Mouse (Mus musculus) CH12.LX (cell line): ENCODE measurements around the gene Dll1.
A peak's percentile ranks its signal among the peaks of the same experiment; 100 is the strongest.

ENCODE experiments used
- CTCF ChIP-seq, 2 experiments: IDR thresholded peaks in 1 of 2; conservative IDR thresholded peaks in 1 of 2; 2 replicates each; pipeline ENCODE4 v1.5.1; 2011 to 2012; ENCODE audit warnings: low read depth in 2 of 2, low read length in 2 of 2, improper control_type of control experiment in 1 of 2, inconsistent platforms in 1 of 2, mild to moderate bottlenecking in 1 of 2, moderate library complexity in 1 of 2
- JUN ChIP-seq: IDR thresholded peaks from 2 replicates; pipeline ENCODE4 v1.6.1; 2011; ENCODE audit warnings: low read depth, mild to moderate bottlenecking, low read length, improper control_type of control experiment, moderate library complexity; ENCODE audit not compliant: insufficient read depth
- MAFK ChIP-seq: IDR thresholded peaks from 2 replicates; pipeline ENCODE4 v1.6.1; 2011; ENCODE audit warnings: low read length, improper control_type of control experiment; ENCODE audit not compliant: insufficient replicate concordance
- MAZ ChIP-seq: IDR thresholded peaks from 2 replicates; pipeline ENCODE4 v1.6.1; 2012; ENCODE audit warnings: low read depth, mild to moderate bottlenecking, inconsistent platforms, low read length, improper control_type of control experiment, moderate library complexity
- POLR2A ChIP-seq: IDR thresholded peaks from 2 replicates; pipeline ENCODE4 v1.6.1; 2011; ENCODE audit warnings: low read depth, mild to moderate bottlenecking, improper control_type of control experiment, low read length
- TCF12 ChIP-seq: IDR thresholded peaks from 2 replicates; pipeline ENCODE4 v1.6.1; 2014; ENCODE audit warnings: low read depth, mild to moderate bottlenecking, inconsistent platforms, low read length, improper control_type of control experiment
- ZNF384 ChIP-seq: IDR thresholded peaks from 2 replicates; pipeline ENCODE4 v1.6.1; 2012; ENCODE audit warnings: low read depth, low read length, improper control_type of control experiment, inconsistent platforms

DNA sequence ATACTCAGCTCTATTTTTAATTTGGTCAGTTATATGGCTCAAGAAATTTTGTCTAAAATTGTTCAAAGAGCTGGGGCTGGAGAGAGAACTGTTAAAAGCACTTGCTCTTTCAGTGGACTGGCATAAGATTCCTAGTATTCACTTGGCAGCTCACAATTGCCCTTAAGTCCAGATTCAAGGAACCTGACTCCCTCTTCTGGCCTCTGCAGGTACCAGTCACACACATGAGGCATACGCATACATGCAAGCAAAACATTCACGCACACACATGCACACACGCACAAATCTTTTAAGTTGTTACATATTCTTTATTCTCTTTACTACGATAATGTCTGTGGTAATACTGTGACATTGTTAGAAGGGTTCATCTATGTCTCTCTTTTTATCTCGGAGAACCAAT is 6.7 kb upstream of the Dll1 start:
- TF ChIP-seq MAFK (no peak), CTCF (conservative IDR thresholded peaks at IDR 0.05 in 1 of 2, IDR thresholded peaks at IDR 0.05 in 1 of 2; ENCODE audit: low read depth in 2 of 2, low read length in 2 of 2) (peak in 1 of 2 experiments; percentile 56; a peak in 2 of 4 replicates), ZNF384 (no peak), MAZ (no peak), POLR2A (no peak), TCF12 (no peak), JUN (no peak)
